Mouse (Mus musculus): Measurements from ENCODE around the gene Apol9b.
A peak's percentile ranks its signal among the peaks of the same experiment; 100 is the strongest.
"Not testable (repeated sequence)": the region's sequence is repeated elsewhere in the genome, so short reads cannot be mapped to it uniquely, and the experiment has no call there.

Apol9b gene

GRCm38 (mm10) chr15:77728739-77729138, at the start of gene Apol9b:
Apol9b (plus strand) TSS chr15:77729039.
- not testable (repeated sequence) for DNase-seq

GRCm38 (mm10) chr15:77683944-77684343, 44.9 kb upstream of the Apol9b start:
- peak; percentile 68 for DNase-seq

- DNase-seq, result peak; percentile 47
Observed at GRCm38 (mm10) chr15:77691532-77692311, 37.1 kb upstream of the Apol9b start.

GRCm38 (mm10) chr15:77694687-77695295, 34.0 kb upstream of the Apol9b start:
- DNase-seq, result peak; percentile 9

GRCm38 (mm10) chr15:77698656-77699055, 30.2 kb upstream of the Apol9b start, which contains the start of gene Apol7e:
Apol7e (plus strand) TSS chr15:77698857.
- DNase-seq, result not testable (repeated sequence)

- DNase-seq, result not testable (repeated sequence)
Observed at GRCm38 (mm10) chr15:77705306-77705705, 23.5 kb upstream of the Apol9b start.

GRCm38 (mm10) chr15:77708936-77709335, 19.9 kb upstream of the Apol9b start:
- not testable (repeated sequence) for DNase-seq

- DNase-seq, result not testable (repeated sequence)
Observed at GRCm38 (mm10) chr15:77718240-77718639, 10.6 kb upstream of the Apol9b start.

- DNase-seq, result not testable (repeated sequence)
Observed at GRCm38 (mm10) chr15:77721509-77721908, 7.3 kb upstream of the Apol9b start.

- not testable (repeated sequence) for DNase-seq
Observed at GRCm38 (mm10) chr15:77724208-77724911, 4.5 kb upstream of the Apol9b start.

- not testable (repeated sequence) for DNase-seq
Observed at GRCm38 (mm10) chr15:77725393-77726020, 3.3 kb upstream of the Apol9b start.

GRCm38 (mm10) chr15:77727139-77727538, 1.7 kb upstream of the Apol9b start:
- DNase-seq, result peak; percentile 24

- not testable (repeated sequence) for DNase-seq
Observed at GRCm38 (mm10) chr15:77727745-77728144, 1.1 kb upstream of the Apol9b start.

- no peak for DNase-seq
Observed at GRCm38 (mm10) chr15:77731605-77732004, 2.8 kb downstream of the Apol9b start.

GRCm38 (mm10) chr15:77732851-77733250, 4.0 kb downstream of the Apol9b start:
- DNase-seq, result not testable (repeated sequence)

GRCm38 (mm10) chr15:77733380-77733779, 4.5 kb downstream of the Apol9b start:
- not testable (repeated sequence) for DNase-seq

- DNase-seq, result not testable (repeated sequence)
Observed at GRCm38 (mm10) chr15:77733903-77734302, 5.1 kb downstream of the Apol9b start.

GRCm38 (mm10) chr15:77740511-77741297, 11.9 kb downstream of the Apol9b start:
- DNase-seq, result no peak

GRCm38 (mm10) chr15:77741556-77741955, 12.7 kb downstream of the Apol9b start:
- DNase-seq, result not testable (repeated sequence)

GRCm38 (mm10) chr15:77744632-77745031, 15.8 kb downstream of the Apol9b start:
- no peak for DNase-seq

GRCm38 (mm10) chr15:77745081-77745480, 16.2 kb downstream of the Apol9b start:
- DNase-seq, result no peak

- DNase-seq, result no peak
Observed at GRCm38 (mm10) chr15:77746326-77746725, 17.5 kb downstream of the Apol9b start.

Measured in embryo, embryonic 11 days (tissue).